Mouse (Mus musculus) stomach, embryonic 14.5 days (tissue): ENCODE measurements at regions not wholly inside any gene's neighbourhood (a gene's known extent, or its start where the extent isn't known, plus 50 kb on each side); places are given as distances from the start of the nearest gene placed in this dataset.

Source experiments
- ATAC-seq: fragments of 200-750 bp; cut with Nextera tagmentation; 2 replicates; pipeline ENCODE4 v1.8.0; 2017; ENCODE audit warnings: low read depth, moderate TSS enrichment; ENCODE audit not compliant: insufficient number of reproducible peaks, insufficient read depth, low FRiP score
- H3K27ac ChIP-seq: fragments of 300-500 bp; sonication (generic); 2 replicates; pipeline ENCODE4 v1.5.1; 2014; ENCODE audit warnings: mild to moderate bottlenecking, low read length, moderate library complexity, mixed read lengths
- H3K27me3 ChIP-seq: fragments of 300-500 bp; sonication (generic); 2 replicates; pipeline ENCODE4 v1.6.1; 2014; ENCODE audit warnings: low read length, control low read depth, mixed read lengths; ENCODE audit not compliant: control insufficient read depth, insufficient read depth
- H3K36me3 ChIP-seq: fragments of 300-500 bp; sonication (generic); 2 replicates; pipeline ENCODE4 v1.6.1; 2014; ENCODE audit warnings: mild to moderate bottlenecking, control low read depth, low read length, moderate library complexity, mixed read lengths; ENCODE audit not compliant: control insufficient read depth, insufficient read depth
- H3K4me1 ChIP-seq: fragments of 300-500 bp; sonication (generic); 2 replicates; pipeline ENCODE4 v1.6.1; 2014; ENCODE audit warnings: low read length, control low read depth, mixed read lengths; ENCODE audit not compliant: control insufficient read depth, insufficient read depth
- H3K4me2 ChIP-seq: fragments of 300-500 bp; sonication (generic); replicated peaks from 2 replicates; pipeline ENCODE4 v1.6.1; 2014; ENCODE audit warnings: low read depth, low read length, control low read depth
- H3K4me3 ChIP-seq: fragments of 300-500 bp; sonication (generic); 2 replicates; pipeline ENCODE4 v1.5.1; 2014; ENCODE audit warnings: low read depth, low read length, control low read depth
- H3K9ac ChIP-seq: fragments of 300-500 bp; sonication (generic); replicated peaks from 2 replicates; pipeline ENCODE4 v1.6.1; 2014; ENCODE audit warnings: low read depth, mild to moderate bottlenecking, control low read depth, low read length, moderate library complexity, mixed read lengths
- H3K9me3 ChIP-seq: fragments of 300-500 bp; sonication (generic); 2 replicates; pipeline ENCODE4 v1.6.1; 2016; ENCODE audit warnings: low read depth, low read length, control low read depth; ENCODE audit not compliant: control insufficient read depth
- WGBS: fragments of 180-500 bp; shearing (Covaris S2); extraction: QIAGEN DNeasy Blood & Tissue Kit; methylation state at CpG from one replicate; pipeline ENCODE4 v1.1.7; 2014; 5-methylcytosine and 5-hydroxymethylcytosine counted together

GRCm38 (mm10) chr3:23435016-23435415 lies 1358.6 kb downstream of the Tbl1xr1 start:
- no peaks in the 10 kb centered on the region for H3K4me1 ChIP-seq
- no peaks in the 10 kb centered on the region for H3K36me3 ChIP-seq
- no peaks in the 10 kb centered on the region for H3K27me3 ChIP-seq
- H3K4me3 ChIP-seq: no peak overlapping the region
- H3K4me2 ChIP-seq: no peak overlapping the region
- H3K27ac ChIP-seq: no peak overlapping the region
- no peaks in the 10 kb centered on the region for H3K9me3 ChIP-seq
- H3K9ac ChIP-seq: no peak overlapping the region
- ATAC-seq: no peak

- no peak overlapping the region for H3K4me3 ChIP-seq
- 73% methylated on average over 1 of the region's 1 CpGs for WGBS
- H3K27me3 ChIP-seq: no peaks in the 10 kb centered on the region
- no peak for ATAC-seq
- H3K9me3 ChIP-seq: no peaks in the 10 kb centered on the region
- no peak overlapping the region for H3K27ac ChIP-seq
- no peaks in the 10 kb centered on the region for H3K4me1 ChIP-seq
- no peak overlapping the region for H3K9ac ChIP-seq
- H3K4me2 ChIP-seq: no peak overlapping the region
- no peaks in the 10 kb centered on the region for H3K36me3 ChIP-seq
These were observed 1381.3 kb downstream of the Tbl1xr1 start for GRCm38 (mm10) chr3:23457720-23458119.

- H3K9ac ChIP-seq: no peak overlapping the region
- WGBS: 50% methylated on average over 1 of the region's 1 CpGs
- H3K9me3 ChIP-seq: no peaks in the 10 kb centered on the region
- ATAC-seq: no peak
- no peak overlapping the region for H3K4me2 ChIP-seq
- H3K27ac ChIP-seq: no peak overlapping the region
- no peaks in the 10 kb centered on the region for H3K36me3 ChIP-seq
- no peaks in the 10 kb centered on the region for H3K4me1 ChIP-seq
- H3K4me3 ChIP-seq: no peak overlapping the region
- H3K27me3 ChIP-seq: no peaks in the 10 kb centered on the region
These were observed 1423.4 kb downstream of the Tbl1xr1 start for GRCm38 (mm10) chr3:23499889-23500288.

- Histone ChIP-seq H3K9ac (no peak overlapping the region), H3K4me1 (no peaks in the 10 kb centered on the region), H3K4me3 (no peak overlapping the region), H3K27ac (no peak overlapping the region), H3K36me3 (no peaks in the 10 kb centered on the region), H3K9me3 (no peaks in the 10 kb centered on the region), H3K27me3 (no peaks in the 10 kb centered on the region), H3K4me2 (no peak overlapping the region)
- WGBS: 75% methylated on average over 3 of the region's 3 CpGs
- ATAC-seq: no peak
These were observed 1471.1 kb downstream of the Tbl1xr1 start for GRCm38 (mm10) chr3:23547546-23547945.

- Histone ChIP-seq H3K4me2 (no peak overlapping the region), H3K9ac (no peak overlapping the region), H3K4me1 (no peaks in the 10 kb centered on the region), H3K9me3 (no peaks in the 10 kb centered on the region), H3K27ac (no peak overlapping the region), H3K36me3 (no peaks in the 10 kb centered on the region), H3K27me3 (no peaks in the 10 kb centered on the region), H3K4me3 (no peak overlapping the region)
- no peak for ATAC-seq
- WGBS: 71% methylated on average over 2 of the region's 2 CpGs
These were observed 1487.9 kb downstream of the Tbl1xr1 start for GRCm38 (mm10) chr3:23564340-23564739.

GRCm38 (mm10) chr3:23568806-23569205 lies 1492.4 kb downstream of the Tbl1xr1 start:
- no peak overlapping the region for H3K4me2 ChIP-seq
- no peak overlapping the region for H3K9ac ChIP-seq
- H3K9me3 ChIP-seq: peaks cover 5% of the 10 kb centered on the region; the same call in 1 of the 2 replicates
- H3K36me3 ChIP-seq: no peaks in the 10 kb centered on the region
- no peaks in the 10 kb centered on the region for H3K27me3 ChIP-seq
- 93% methylated on average over 12 of the region's 12 CpGs for WGBS
- no peak overlapping the region for H3K27ac ChIP-seq
- no peak for ATAC-seq
- no peaks in the 10 kb centered on the region for H3K4me1 ChIP-seq
- H3K4me3 ChIP-seq: no peak overlapping the region

GRCm38 (mm10) chr3:23592506-23593141 lies 1516.2 kb downstream of the Tbl1xr1 start:
- Histone ChIP-seq H3K4me1 (no peaks in the 10 kb centered on the region), H3K4me2 (no peak overlapping the region), H3K4me3 (no peak overlapping the region), H3K9ac (no peak overlapping the region), H3K27me3 (no peaks in the 10 kb centered on the region), H3K9me3 (no peaks in the 10 kb centered on the region), H3K36me3 (no peaks in the 10 kb centered on the region), H3K27ac (no peak overlapping the region)
- ATAC-seq: no peak
- WGBS: 69% methylated on average over 3 of the region's 3 CpGs

GRCm38 (mm10) chr3:23601469-23601868 lies 1525.0 kb downstream of the Tbl1xr1 start:
- no peak for ATAC-seq
- WGBS: 89% methylated on average over 3 of the region's 3 CpGs
- no peaks in the 10 kb centered on the region for H3K27me3 ChIP-seq

GRCm38 (mm10) chr3:23610054-23610453 lies 1533.6 kb downstream of the Tbl1xr1 start:
- H3K4me2 ChIP-seq: no peak overlapping the region
- H3K4me1 ChIP-seq: no peaks in the 10 kb centered on the region
- WGBS: 22% methylated on average over 2 of the region's 2 CpGs
- H3K36me3 ChIP-seq: no peaks in the 10 kb centered on the region
- H3K9me3 ChIP-seq: no peaks in the 10 kb centered on the region
- H3K4me3 ChIP-seq: no peak overlapping the region
- no peak overlapping the region for H3K27ac ChIP-seq
- no peaks in the 10 kb centered on the region for H3K27me3 ChIP-seq
- ATAC-seq: no peak
- no peak overlapping the region for H3K9ac ChIP-seq

More at GRCm38 (mm10) chr3:23601469-23601868, 1525.0 kb downstream of the Tbl1xr1 start:
- H3K9me3 ChIP-seq: no peaks in the 10 kb centered on the region
- no peak overlapping the region for H3K4me3 ChIP-seq
- no peak overlapping the region for H3K27ac ChIP-seq
- no peaks in the 10 kb centered on the region for H3K4me1 ChIP-seq
- no peak overlapping the region for H3K4me2 ChIP-seq
- H3K9ac ChIP-seq: no peak overlapping the region
- H3K36me3 ChIP-seq: no peaks in the 10 kb centered on the region
